Mouse (Mus musculus) stomach, adult 2 months (tissue): ENCODE measurements around the gene Cma1. TPM values are rescaled to one million over a fixed set of nuclear protein-coding genes. Genes with fewer than 3 reads are reported as not detected.

Experiments
- polyA plus RNA-seq: library from polyadenylated mRNA; depleted of rRNA; stranded (reverse); fragments of >200 nt; gene quantifications from 2 replicates; pipeline ENCODE4 v1.2.3, GENCODE M21; 2012; rRNA removed

Cma1 gene
- 1.3 and 3.1 TPM in 2 replicates for polyA plus RNA-seq

GRCm38 (mm10) chr14:55944575-55944974 lies at the start of gene Cma1:
TSS of gene Cma1 (minus strand) at chr14:55944675.

DNA sequence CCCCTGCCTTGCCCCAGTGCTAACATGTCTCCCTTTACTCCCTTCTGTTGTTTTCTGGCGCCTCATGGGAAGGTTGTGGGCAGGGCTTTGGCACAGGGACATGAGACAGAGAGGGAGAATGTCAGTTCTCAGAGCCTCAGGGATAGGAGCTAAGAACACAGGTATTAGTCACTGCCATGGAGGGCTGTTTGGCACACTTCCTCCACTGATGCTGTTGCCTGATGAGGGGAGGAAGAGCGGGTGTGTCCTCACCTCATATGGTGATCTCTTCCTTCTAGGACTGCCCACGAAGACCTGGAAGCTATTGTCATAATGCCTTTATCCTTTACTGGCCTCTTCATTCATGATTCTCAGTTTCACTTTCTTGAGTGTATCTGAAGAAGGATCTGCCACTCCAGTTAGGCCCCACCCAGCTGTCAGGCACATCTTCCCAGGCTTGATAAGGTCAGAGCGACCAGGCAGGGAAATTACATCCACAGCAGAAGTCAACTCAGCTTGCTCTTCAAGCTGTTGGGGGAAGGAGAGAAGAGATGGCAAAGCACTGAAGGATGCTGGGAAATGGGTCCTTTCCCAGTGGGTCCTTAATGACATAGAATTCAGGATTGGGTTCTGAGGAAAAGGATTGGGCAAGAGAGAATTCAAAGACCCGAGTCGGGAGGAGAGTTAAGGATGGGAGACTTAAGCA lies 6.0 kb upstream of the Cma1 start, which contains the start of gene Cma2:
Cma2 (plus strand) TSS at position 635 of the 685 bp plus-strand sequence.

GRCm38 (mm10) chr14:55899701-55900413 lies 44.6 kb downstream of the Cma1 start, which contains the start of gene Sdr39u1:
TSS of gene Sdr39u1 (minus strand) at chr14:55900293.

Other genes with a start within 250 kb of the Cma1 start
- gene Tgm1, start 230.7 kb downstream of the Cma1 start, polyA plus RNA-seq: 29.4 and 45.8 TPM in 2 replicates
- 24.3 and 27.3 TPM in 2 replicates for gene Rabggta, start 222.4 kb downstream of the Cma1 start, polyA plus RNA-seq
- 50.3 and 51.5 TPM in 2 replicates for gene Dhrs1, start 199.0 kb downstream of the Cma1 start, polyA plus RNA-seq
- gene Nop9, start 199.0 kb downstream of the Cma1 start, polyA plus RNA-seq: 5.8 and 6.9 TPM in 2 replicates
- 16.4 and 17.4 TPM in 2 replicates for gene Cideb, start 186.2 kb downstream of the Cma1 start, polyA plus RNA-seq
- gene Ltb4r2, start 183.2 kb downstream of the Cma1 start, polyA plus RNA-seq: 5.8 and 10.2 TPM in 2 replicates
- 5.6 and 10.4 TPM in 2 replicates for gene Ltb4r1, start 178.7 kb downstream of the Cma1 start, polyA plus RNA-seq
- 8.0 and 9.3 TPM in 2 replicates for gene Adcy4, start 160.6 kb downstream of the Cma1 start, polyA plus RNA-seq
- 16.6 and 17.9 TPM in 2 replicates for gene Ripk3, start 155.8 kb downstream of the Cma1 start, polyA plus RNA-seq
- 13.1 and 15.8 TPM in 2 replicates for gene Nfatc4, start 121.5 kb downstream of the Cma1 start, polyA plus RNA-seq
- 1.7 and 2.3 TPM in 2 replicates for gene Nynrin, start 90.7 kb downstream of the Cma1 start, polyA plus RNA-seq
- gene Cbln3, start 60.3 kb downstream of the Cma1 start, polyA plus RNA-seq: 0.11 and 0.34 TPM in 2 replicates
- gene Khnyn, start 59.7 kb downstream of the Cma1 start, polyA plus RNA-seq: 13.9 and 14.7 TPM in 2 replicates
- gene Sdr39u1, start 44.4 kb downstream of the Cma1 start, polyA plus RNA-seq: 17.2 and 19.5 TPM in 2 replicates
- gene Cma2, start 6.3 kb upstream of the Cma1 start, polyA plus RNA-seq: not detected in 2 replicates
- gene Mcpt1, start 73.3 kb upstream of the Cma1 start, polyA plus RNA-seq: 16.9 and 47.6 TPM in 2 replicates
- not detected in 2 replicates for gene Mcpt9, start 85.8 kb upstream of the Cma1 start, polyA plus RNA-seq
- gene Mcpt2, start 97.4 kb upstream of the Cma1 start, polyA plus RNA-seq: 7.9 and 8.6 TPM in 2 replicates
- gene Mcpt4, start 117.6 kb upstream of the Cma1 start, polyA plus RNA-seq: 1.5 and 2.9 TPM in 2 replicates
- not detected in 2 replicates for gene Mcpt8, start 140.6 kb upstream of the Cma1 start, polyA plus RNA-seq
- not detected in 2 replicates for gene Ctsg, start 157.9 kb upstream of the Cma1 start, polyA plus RNA-seq
- not detected in 2 replicates for gene Gzme, start 175.9 kb upstream of the Cma1 start, polyA plus RNA-seq
- gene Gzmd, start 187.9 kb upstream of the Cma1 start, polyA plus RNA-seq: not detected in 2 replicates
- not detected in 2 replicates for gene Gzmg, start 214.9 kb upstream of the Cma1 start, polyA plus RNA-seq
- gene Gzmn, start 229.9 kb upstream of the Cma1 start, polyA plus RNA-seq: not detected in 2 replicates